Mouse (Mus musculus): ENCODE measurements at regions not wholly inside any gene's neighbourhood (a gene's known extent, or its start where the extent isn't known, plus 50 kb on each side); places are given as distances from the start of the nearest gene placed in this dataset.

- intact Hi-C loops (cut with DNase I), result no loop called here
- DNase-seq, result no peak
Measured at GRCm38 (mm10) chr14:17234898-17235297, 415.9 kb upstream of the Rarb start.

- intact Hi-C loops (cut with DNase I), result no loop called here
- DNase-seq, result no peak
Measured at GRCm38 (mm10) chr14:17211502-17211901, 392.5 kb upstream of the Rarb start.

GRCm38 (mm10) chr14:17205691-17206090, 386.7 kb upstream of the Rarb start:
- intact Hi-C loops (cut with DNase I), result no loop called here

GRCm38 (mm10) chr14:17203251-17204015, 384.5 kb upstream of the Rarb start:
- intact Hi-C loops (cut with DNase I), result no loop called here
- DNase-seq, result no peak

More at GRCm38 (mm10) chr14:17205691-17206090, 386.7 kb upstream of the Rarb start:
- no peak for DNase-seq

- intact Hi-C loops (cut with DNase I), result no loop called here
- no peak for DNase-seq
Measured at GRCm38 (mm10) chr14:17192953-17193352, 374.0 kb upstream of the Rarb start.

- intact Hi-C loops (cut with DNase I), result no loop called here
- no peak for DNase-seq
Measured at GRCm38 (mm10) chr14:17173218-17173617, 354.3 kb upstream of the Rarb start.

GRCm38 (mm10) chr14:17172330-17173110, 353.6 kb upstream of the Rarb start:
- peak; percentile 37 to 53 for DNase-seq
- intact Hi-C loops (cut with DNase I), result no loop called here

GRCm38 (mm10) chr14:17171896-17172295, 352.9 kb upstream of the Rarb start:
- intact Hi-C loops (cut with DNase I), result no loop called here

GRCm38 (mm10) chr14:17158324-17158723, 339.4 kb upstream of the Rarb start:
- intact Hi-C loops (cut with DNase I), result no loop called here
- no peak for DNase-seq

More at GRCm38 (mm10) chr14:17171896-17172295, 352.9 kb upstream of the Rarb start:
- DNase-seq, result no peak

GRCm38 (mm10) chr14:17156402-17156954, 337.5 kb upstream of the Rarb start:
- intact Hi-C loops (cut with DNase I), result no loop called here

GRCm38 (mm10) chr14:17120679-17121078, 301.7 kb upstream of the Rarb start:
- intact Hi-C loops (cut with DNase I), result no loop called here
- DNase-seq, result no peak

More at GRCm38 (mm10) chr14:17156402-17156954, 337.5 kb upstream of the Rarb start:
- no peak for DNase-seq

- no peak for DNase-seq
- intact Hi-C loops (cut with DNase I), result no loop called here
Measured at GRCm38 (mm10) chr14:17106668-17107067, 287.7 kb upstream of the Rarb start.

- intact Hi-C loops (cut with DNase I), result no loop called here
- DNase-seq, result no peak
Measured at GRCm38 (mm10) chr14:17102486-17102885, 283.5 kb upstream of the Rarb start.

GRCm38 (mm10) chr14:17090573-17090937, 271.6 kb upstream of the Rarb start:
- intact Hi-C loops (cut with DNase I), result no loop called here

GRCm38 (mm10) chr14:17089640-17090572, 270.9 kb upstream of the Rarb start:
- no peak for DNase-seq
- intact Hi-C loops (cut with DNase I), result loop anchor here (10.0 kb wide), 1 partner anchor 655 kb away; no protein-coding TSS in a partner anchor

More at GRCm38 (mm10) chr14:17090573-17090937, 271.6 kb upstream of the Rarb start:
- no peak for DNase-seq

GRCm38 (mm10) chr14:17089089-17089634, 270.2 kb upstream of the Rarb start:
- DNase-seq, result no peak
- intact Hi-C loops (cut with DNase I), result loop anchor here (10.0 kb wide), 1 partner anchor 654 kb away; no protein-coding TSS in a partner anchor

GRCm38 (mm10) chr14:17087828-17088227, 268.9 kb upstream of the Rarb start:
- intact Hi-C loops (cut with DNase I), result loop anchor here (10.0 kb wide), 1 partner anchor 653 kb away; no protein-coding TSS in a partner anchor
- no peak for DNase-seq

GRCm38 (mm10) chr14:17083907-17084306, 265.0 kb upstream of the Rarb start:
- intact Hi-C loops (cut with DNase I), result loop anchor here (10.0 kb wide), 1 partner anchor 649 kb away; no protein-coding TSS in a partner anchor
- DNase-seq, result no peak

- intact Hi-C loops (cut with DNase I), result loop anchor here (10.0 kb wide), 1 partner anchor 647 kb away; no protein-coding TSS in a partner anchor
- no peak for DNase-seq
Measured at GRCm38 (mm10) chr14:17081904-17082303, 262.9 kb upstream of the Rarb start.

- intact Hi-C loops (cut with DNase I), result no loop called here
- no peak for DNase-seq
Measured at GRCm38 (mm10) chr14:17079513-17079912, 260.6 kb upstream of the Rarb start.
